10 mouse cellular contexts compared by ENCODE assay signal in the genomic region with DNA sequence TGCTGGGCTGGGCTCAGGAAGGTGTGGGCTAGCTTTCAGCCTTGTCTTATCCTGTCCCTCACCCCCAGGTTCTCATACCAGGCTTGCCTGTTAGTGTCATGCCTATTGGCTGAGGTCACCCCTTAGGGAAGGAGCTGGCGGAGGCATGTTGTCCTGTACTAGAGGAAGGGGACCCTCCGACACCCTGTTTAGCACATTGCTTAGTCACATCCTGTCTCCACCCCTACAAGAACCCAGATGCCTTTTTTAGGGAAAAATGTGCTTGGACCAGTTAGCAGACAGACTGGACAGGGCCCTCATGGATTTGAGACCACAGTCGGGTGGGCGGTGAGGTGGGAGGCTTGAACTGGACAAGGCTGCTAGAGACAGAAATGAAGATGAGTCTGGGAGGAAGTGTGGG. TPM values are rescaled to one million over a fixed set of nuclear protein-coding genes. Genes with fewer than 3 reads are reported as not detected.
DNase-seq lines count a peak whose midpoint lies in the region; ATAC-seq and TF ChIP-seq lines count a peak whose summit lies in the region.
"Had no signal": no experiment of that assay in that cellular context is flagged by ENCODE, and none has a peak within 500 bp of the region (broad histone marks: within the 10 kb centered on the region; RNA-seq: fewer than 3 reads in every experiment).

No protein-coding gene starts in this region.

- no peak for TF ChIP-seq CTCF in bone marrow, adult 2 months (IDR thresholded peaks at IDR 0.05; ENCODE audit: control insufficient read depth, insufficient read depth, low read length)

- H3K4me1 ChIP-seq in bone marrow, adult 2 months (ENCODE audit: control insufficient read depth, insufficient read depth, low read length): peaks cover 5% of the 10 kb centered on the region
- peaks cover 8% of the 10 kb centered on the region for H3K4me1 ChIP-seq in lung, embryonic 15.5 days
- no peaks in the 10 kb centered on the region for H3K4me1 ChIP-seq in midbrain, embryonic 11.5 days (ENCODE audit: control insufficient read depth, insufficient read depth, low read length)

- ATAC-seq in lung, embryonic 15.5 days (ENCODE audit: borderline replicate concordance, extremely low read depth, low FRiP score, low TSS enrichment): peak; percentile 27; the same call in 1 of the 2 replicates
- ATAC-seq in midbrain, embryonic 11.5 days (ENCODE audit: low FRiP score): no peak
- no peak for ATAC-seq in megakaryocyte-erythroid progenitor cell, adult 5-6 weeks (replicated peaks; ENCODE audit: low FRiP score, low TSS enrichment, poor library complexity, severe bottlenecking)

- WGBS in bone marrow, adult 2 months: 41% methylated on average over 4 of the region's 4 CpGs
- WGBS in lung, embryonic 15.5 days: 64% methylated on average over 4 of the region's 4 CpGs
- WGBS in midbrain, embryonic 11.5 days: 90% methylated on average over 4 of the region's 4 CpGs

- no peaks in the 10 kb centered on the region for H3K9me3 ChIP-seq in lung, embryonic 15.5 days
- H3K9me3 ChIP-seq in midbrain, embryonic 11.5 days (ENCODE audit: control insufficient read depth, low read length): no peaks in the 10 kb centered on the region
- H3K9me3 ChIP-seq: hindbrain, embryonic 15.5 days had no signal

- no peaks in the 10 kb centered on the region for H3K27me3 ChIP-seq in lung, embryonic 15.5 days
- H3K27me3 ChIP-seq in midbrain, embryonic 11.5 days (ENCODE audit: control insufficient read depth, insufficient read depth, low read length): no peaks in the 10 kb centered on the region
- H3K27me3 ChIP-seq: hindbrain, embryonic 15.5 days had no signal

- no peak overlapping the region for H3K9ac ChIP-seq in lung, embryonic 15.5 days
- no peak overlapping the region for H3K9ac ChIP-seq in midbrain, embryonic 11.5 days (ENCODE audit: low read length)
- H3K9ac ChIP-seq: hindbrain, embryonic 15.5 days had no signal

- intact Hi-C loops in heart, postnatal 25 days (cut with DNase I): loop anchor here (2.0 kb wide), 1 partner anchor 14 kb away; no protein-coding TSS in a partner anchor

- peaks cover 59% of the 10 kb centered on the region for H3K36me3 ChIP-seq in lung, embryonic 15.5 days
- peaks cover 39% of the 10 kb centered on the region for H3K36me3 ChIP-seq in midbrain, embryonic 11.5 days (ENCODE audit: control insufficient read depth, insufficient read depth, low read length)

- H3K27ac ChIP-seq in bone marrow, adult 2 months (ENCODE audit: control insufficient read depth, insufficient read depth, low read depth, low read length, poor library complexity): 0 out of 2 replicates have a peak overlapping the region, but pooled peaks have one; percentile 7
- no peak overlapping the region for H3K27ac ChIP-seq in lung, embryonic 15.5 days
- H3K27ac ChIP-seq in midbrain, embryonic 11.5 days (ENCODE audit: low read depth, low read length): no peak overlapping the region
- H3K27ac ChIP-seq: hindbrain, embryonic 15.5 days had no signal

- peak; percentile 57 for DNase-seq in adrenal gland, adult 2 months
- DNase-seq in adrenal gland, postnatal 25 days: no peak
- peak; percentile 88 for DNase-seq in heart, postnatal 25 days (ENCODE audit: low spot score)
- DNase-seq in midbrain, embryonic 11.5 days (ENCODE audit: low spot score, missing footprints): no peak
- DNase-seq in frontal cortex, postnatal 36 days (ENCODE audit: low spot score in 2 of 2): no peak

- no peak overlapping the region for H3K4me3 ChIP-seq in bone marrow, adult 2 months (replicated peaks; ENCODE audit: control insufficient read depth, low read depth, low read length)
- no peak overlapping the region for H3K4me3 ChIP-seq in lung, embryonic 15.5 days
- no peak overlapping the region for H3K4me3 ChIP-seq in midbrain, embryonic 11.5 days (ENCODE audit: low read depth, low read length)
- H3K4me3 ChIP-seq: hindbrain, embryonic 15.5 days had no signal

- no peak overlapping the region for H3K4me2 ChIP-seq in lung, embryonic 15.5 days
- H3K4me2 ChIP-seq in midbrain, embryonic 11.5 days: no peak overlapping the region
- H3K4me2 ChIP-seq: hindbrain, embryonic 15.5 days had no signal

- TF ChIP-seq POLR2A in bone marrow, adult 2 months (IDR thresholded peaks at IDR 0.05; ENCODE audit: borderline replicate concordance, control insufficient read depth, low read depth, low read length): no peak

RNA-seq across cellular contexts. Expression of a gene that starts 7.4 kb away (rescaled TPM):
- total RNA-seq in adrenal gland, adult 2 months (2021): 10 to 100 TPM; 17.5 to 18.0 TPM
- 8.5 and 18.3 TPM in 2 replicates for polyA plus RNA-seq in adrenal gland, adult 2 months (2012; rRNA removed)
- total RNA-seq in adrenal gland, postnatal 25 days (2021): 9.6 and 18.1 TPM in 2 replicates
- polyA plus RNA-seq in bone marrow, adult 2 months (2011; ENCODE audit: insufficient read depth, insufficient read length, low replicate concordance, missing spikeins): 15.4 and 23.0 TPM in 2 replicates
- 100 to 1,000 TPM in 1 of 2 experiments, 10 to 100 TPM in 1; 94.8 to 104 TPM for total RNA-seq in heart, postnatal 25 days (2021)
- polyA plus RNA-seq in lung, embryonic 15.5 days (2015; fragmentation: Nextera tagmentation; extraction: Ambion mirVana): 7.1 and 7.3 TPM in 2 replicates
- 2.9 and 3.5 TPM in 2 replicates for polyA plus RNA-seq in midbrain, embryonic 11.5 days (2014; fragmentation: Nextera tagmentation; extraction: Ambion mirVana)
- total RNA-seq in megakaryocyte-erythroid progenitor cell, adult 5-6 weeks (2014; fragmentation: Nextera tagmentation): not detected in 2 replicates
- total RNA-seq in megakaryocyte-erythroid progenitor cell, adult 5-6 weeks (2017): not detected in 2 replicates

RNA-seq across cellular contexts. Expression of a gene that starts 18.2 kb away (rescaled TPM):
- 1 to 10 TPM in 1 of 2 experiments, under 1 TPM in 1; 0.97 to 1.9 TPM for total RNA-seq in adrenal gland, adult 2 months (2021)
- 14.0 and 15.0 TPM in 2 replicates for polyA plus RNA-seq in adrenal gland, adult 2 months (2012; rRNA removed)
- total RNA-seq in adrenal gland, postnatal 25 days (2021): 1.5 and 2.9 TPM in 2 replicates
- 2.5 TPM in 1 of 2 replicates, not detected in the other for polyA plus RNA-seq in bone marrow, adult 2 months (2011; ENCODE audit: insufficient read depth, insufficient read length, low replicate concordance, missing spikeins)
- total RNA-seq in heart, postnatal 25 days (2021): 1 to 10 TPM; 3.7 to 4.4 TPM
- polyA plus RNA-seq in lung, embryonic 15.5 days (2015; fragmentation: Nextera tagmentation; extraction: Ambion mirVana): 0.10 and 0.25 TPM in 2 replicates
- polyA plus RNA-seq in midbrain, embryonic 11.5 days (2014; fragmentation: Nextera tagmentation; extraction: Ambion mirVana): 0.05 and 0.21 TPM in 2 replicates
- total RNA-seq in megakaryocyte-erythroid progenitor cell, adult 5-6 weeks (2014; fragmentation: Nextera tagmentation): 2.2 TPM in 1 of 2 replicates, not detected in the other
- 0.09 TPM in 1 of 2 replicates, not detected in the other for total RNA-seq in megakaryocyte-erythroid progenitor cell, adult 5-6 weeks (2017)

RNA-seq across cellular contexts. Expression of a gene that starts 21.1 kb away (rescaled TPM):
- total RNA-seq in adrenal gland, adult 2 months (2021): 10 to 100 TPM; 59.3 to 65.7 TPM
- 40.5 and 44.8 TPM in 2 replicates for polyA plus RNA-seq in adrenal gland, adult 2 months (2012; rRNA removed)
- total RNA-seq in adrenal gland, postnatal 25 days (2021): 51.1 and 52.2 TPM in 2 replicates
- 7.1 and 11.5 TPM in 2 replicates for polyA plus RNA-seq in bone marrow, adult 2 months (2011; ENCODE audit: insufficient read depth, insufficient read length, low replicate concordance, missing spikeins)
- total RNA-seq in heart, postnatal 25 days (2021): 10 to 100 TPM; 58.2 to 66.7 TPM
- 39.1 and 40.9 TPM in 2 replicates for polyA plus RNA-seq in lung, embryonic 15.5 days (2015; fragmentation: Nextera tagmentation; extraction: Ambion mirVana)
- polyA plus RNA-seq in midbrain, embryonic 11.5 days (2014; fragmentation: Nextera tagmentation; extraction: Ambion mirVana): 49.2 and 51.7 TPM in 2 replicates
- total RNA-seq in megakaryocyte-erythroid progenitor cell, adult 5-6 weeks (2014; fragmentation: Nextera tagmentation): 14.4 and 14.9 TPM in 2 replicates
- 8.3 and 10.7 TPM in 2 replicates for total RNA-seq in megakaryocyte-erythroid progenitor cell, adult 5-6 weeks (2017)

RNA-seq across cellular contexts. Expression of a gene that starts 22.2 kb away (rescaled TPM):
- total RNA-seq in adrenal gland, adult 2 months (2021): not detected
- polyA plus RNA-seq in adrenal gland, adult 2 months (2012; rRNA removed): not detected in 2 replicates
- total RNA-seq in adrenal gland, postnatal 25 days (2021): not detected in 2 replicates
- polyA plus RNA-seq in bone marrow, adult 2 months (2011; ENCODE audit: insufficient read depth, insufficient read length, low replicate concordance, missing spikeins): 8.7 TPM in 1 of 2 replicates, not detected in the other
- total RNA-seq in heart, postnatal 25 days (2021): under 1 TPM in 1 of 2 experiments, not detected in 1; 0.91 TPM
- not detected in 2 replicates for polyA plus RNA-seq in lung, embryonic 15.5 days (2015; fragmentation: Nextera tagmentation; extraction: Ambion mirVana)
- not detected in 2 replicates for polyA plus RNA-seq in midbrain, embryonic 11.5 days (2014; fragmentation: Nextera tagmentation; extraction: Ambion mirVana)
- total RNA-seq in megakaryocyte-erythroid progenitor cell, adult 5-6 weeks (2014; fragmentation: Nextera tagmentation): 1.8 and 15.1 TPM in 2 replicates
- not detected in 2 replicates for total RNA-seq in megakaryocyte-erythroid progenitor cell, adult 5-6 weeks (2017)
- total RNA-seq: neutrophil, adult 5-6 weeks had no signal
- polyA plus RNA-seq: hindbrain, embryonic 15.5 days had no signal

RNA-seq across cellular contexts. Expression of a gene that starts 27.5 kb away (rescaled TPM):
- total RNA-seq in adrenal gland, adult 2 months (2021): 10 to 100 TPM; 39.5 to 61.5 TPM
- 39.0 and 42.2 TPM in 2 replicates for polyA plus RNA-seq in adrenal gland, adult 2 months (2012; rRNA removed)
- total RNA-seq in adrenal gland, postnatal 25 days (2021): 39.7 and 47.3 TPM in 2 replicates
- 4.6 and 8.1 TPM in 2 replicates for polyA plus RNA-seq in bone marrow, adult 2 months (2011; ENCODE audit: insufficient read depth, insufficient read length, low replicate concordance, missing spikeins)
- total RNA-seq in heart, postnatal 25 days (2021): 10 to 100 TPM; 23.6 to 26.3 TPM
- 28.8 and 31.9 TPM in 2 replicates for polyA plus RNA-seq in lung, embryonic 15.5 days (2015; fragmentation: Nextera tagmentation; extraction: Ambion mirVana)
- polyA plus RNA-seq in midbrain, embryonic 11.5 days (2014; fragmentation: Nextera tagmentation; extraction: Ambion mirVana): 23.6 and 25.7 TPM in 2 replicates
- total RNA-seq in megakaryocyte-erythroid progenitor cell, adult 5-6 weeks (2014; fragmentation: Nextera tagmentation): 8.7 and 10.5 TPM in 2 replicates
- total RNA-seq in megakaryocyte-erythroid progenitor cell, adult 5-6 weeks (2017): 11.1 and 11.2 TPM in 2 replicates

Comparison
In these comparisons a context has a peak if more than half of its experiments do, and no peak if none do; other contexts are left out.
1. DNase-seq: peak in adrenal gland, adult 2 months (single experiment) and heart, postnatal 25 days (single experiment); none in adrenal gland, postnatal 25 days (single experiment), midbrain, embryonic 11.5 days (single experiment) and frontal cortex, postnatal 36 days (0 of 2).